Mouse (Mus musculus): Measurements from ENCODE around the gene Ccdc124. TPM values are rescaled to one million over a fixed set of nuclear protein-coding genes. Genes with fewer than 3 reads are reported as not detected.
"Not testable (repeated sequence)": the region's sequence is repeated elsewhere in the genome, so short reads cannot be mapped to it uniquely, and the experiment has no call there.

The Ccdc124 gene
- polyA plus RNA-seq, 2 experiments: 58.9 to 96.2 TPM

- no peaks in the 10 kb centered on the region for H3K4me1 ChIP-seq (ENCODE audit: control insufficient read depth, insufficient read depth, low read length)
- H3K9ac ChIP-seq (ENCODE audit: low read depth, low read length, severe bottlenecking): no peak overlapping the region
- no peaks in the 10 kb centered on the region for H3K27me3 ChIP-seq (ENCODE audit: control insufficient read depth, insufficient read depth, low read length)
- WGBS: 98% methylated on average over 2 of the region's 2 CpGs
- H3K27ac ChIP-seq (replicated peaks; ENCODE audit: low read depth, low read length): no peak overlapping the region
- H3K9me3 ChIP-seq (ENCODE audit: control insufficient read depth, low read length): no peaks in the 10 kb centered on the region
- no peak for ATAC-seq (ENCODE audit: low FRiP score, low read depth)
- no peak for DNase-seq (ENCODE audit: low spot score)
- H3K36me3 ChIP-seq (ENCODE audit: control insufficient read depth, insufficient read depth, low read length): no peaks in the 10 kb centered on the region
- no peak for TF ChIP-seq POLR2A (IDR thresholded peaks at IDR 0.05; ENCODE audit: borderline replicate concordance, extremely low read depth, insufficient read depth, insufficient read length)
- H3K4me3 ChIP-seq (replicated peaks; ENCODE audit: low read length): no peak overlapping the region
- H3K4me2 ChIP-seq (replicated peaks; ENCODE audit: low read depth, low read length, severe bottlenecking): no peak overlapping the region
Observed at GRCm38 (mm10) chr8:70827010-70827409, 46.7 kb downstream of the Ccdc124 start.

GRCm38 (mm10) chr8:70825816-70826215, 47.9 kb downstream of the Ccdc124 start:
- no peak overlapping the region for H3K4me2 ChIP-seq (replicated peaks; ENCODE audit: low read depth, low read length, severe bottlenecking)
- no peaks in the 10 kb centered on the region for H3K27me3 ChIP-seq (ENCODE audit: control insufficient read depth, insufficient read depth, low read length)
- WGBS: 78% methylated on average over 8 of the region's 8 CpGs
- no peak overlapping the region for H3K9ac ChIP-seq (ENCODE audit: low read depth, low read length, severe bottlenecking)
- no peaks in the 10 kb centered on the region for H3K9me3 ChIP-seq (ENCODE audit: control insufficient read depth, low read length)
- H3K36me3 ChIP-seq (ENCODE audit: control insufficient read depth, insufficient read depth, low read length): no peaks in the 10 kb centered on the region
- H3K4me3 ChIP-seq (replicated peaks; ENCODE audit: low read length): no peak overlapping the region
- no peak for DNase-seq (ENCODE audit: low spot score)
- no peak for TF ChIP-seq POLR2A (IDR thresholded peaks at IDR 0.05; ENCODE audit: borderline replicate concordance, extremely low read depth, insufficient read depth, insufficient read length)
- no peaks in the 10 kb centered on the region for H3K4me1 ChIP-seq (ENCODE audit: control insufficient read depth, insufficient read depth, low read length)
- ATAC-seq (ENCODE audit: low FRiP score, low read depth): no peak
- no peak overlapping the region for H3K27ac ChIP-seq (replicated peaks; ENCODE audit: low read depth, low read length)

GRCm38 (mm10) chr8:70823802-70824201, 49.9 kb downstream of the Ccdc124 start:
- no peak overlapping the region for H3K9ac ChIP-seq (ENCODE audit: low read depth, low read length, severe bottlenecking)
- H3K9me3 ChIP-seq (ENCODE audit: control insufficient read depth, low read length): no peaks in the 10 kb centered on the region
- WGBS: 86% methylated on average over 7 of the region's 7 CpGs
- H3K27ac ChIP-seq (replicated peaks; ENCODE audit: low read depth, low read length): no peak overlapping the region
- H3K36me3 ChIP-seq (ENCODE audit: control insufficient read depth, insufficient read depth, low read length): no peaks in the 10 kb centered on the region
- H3K4me2 ChIP-seq (replicated peaks; ENCODE audit: low read depth, low read length, severe bottlenecking): no peak overlapping the region
- ATAC-seq (ENCODE audit: low FRiP score, low read depth): no peak
- no peak for DNase-seq (ENCODE audit: low spot score)
- no peaks in the 10 kb centered on the region for H3K4me1 ChIP-seq (ENCODE audit: control insufficient read depth, insufficient read depth, low read length)
- TF ChIP-seq POLR2A (IDR thresholded peaks at IDR 0.05; ENCODE audit: borderline replicate concordance, extremely low read depth, insufficient read depth, insufficient read length): no peak
- H3K4me3 ChIP-seq (replicated peaks; ENCODE audit: low read length): no peak overlapping the region
- H3K27me3 ChIP-seq (ENCODE audit: control insufficient read depth, insufficient read depth, low read length): no peaks in the 10 kb centered on the region

- not testable (repeated sequence) for H3K9ac ChIP-seq (ENCODE audit: low read depth, low read length, severe bottlenecking); DNase-seq (ENCODE audit: low spot score); H3K4me2 ChIP-seq (replicated peaks; ENCODE audit: low read depth, low read length, severe bottlenecking); H3K9me3 ChIP-seq (ENCODE audit: control insufficient read depth, low read length); ATAC-seq (ENCODE audit: low FRiP score, low read depth); H3K27me3 ChIP-seq (ENCODE audit: control insufficient read depth, insufficient read depth, low read length); H3K4me3 ChIP-seq (replicated peaks; ENCODE audit: low read length); H3K4me1 ChIP-seq (ENCODE audit: control insufficient read depth, insufficient read depth, low read length); H3K36me3 ChIP-seq (ENCODE audit: control insufficient read depth, insufficient read depth, low read length); H3K27ac ChIP-seq (replicated peaks; ENCODE audit: low read depth, low read length)
- 88% methylated on average over 3 of the region's 3 CpGs for WGBS
Observed at GRCm38 (mm10) chr8:70822594-70822993, 51.1 kb downstream of the Ccdc124 start.

- Histone ChIP-seq H3K27me3 (ENCODE audit: control insufficient read depth, insufficient read depth, low read length) (0 out of 2 replicates have a peak, but pooled peaks cover 3% of the 10 kb centered on the region), H3K4me1 (ENCODE audit: control insufficient read depth, insufficient read depth, low read length) (0 out of 2 replicates have a peak, but pooled peaks cover under 1% of the 10 kb centered on the region), H3K36me3 (ENCODE audit: control insufficient read depth, insufficient read depth, low read length) (no peaks in the 10 kb centered on the region), H3K4me2 (replicated peaks; ENCODE audit: low read depth, low read length, severe bottlenecking) (no peak overlapping the region), H3K27ac (replicated peaks; ENCODE audit: low read depth, low read length) (no peak overlapping the region), H3K9ac (ENCODE audit: low read depth, low read length, severe bottlenecking) (no peak overlapping the region), H3K4me3 (replicated peaks; ENCODE audit: low read length) (no peak overlapping the region), H3K9me3 (ENCODE audit: control insufficient read depth, low read length) (0 out of 2 replicates have a peak, but pooled peaks cover 3% of the 10 kb centered on the region)
- DNase-seq (ENCODE audit: low spot score) (no peak), ATAC-seq (ENCODE audit: low FRiP score, low read depth) (0 out of 2 replicates have a peak, but pooled peaks have one; percentile 1)
- TF ChIP-seq POLR2A (IDR thresholded peaks at IDR 0.05; ENCODE audit: borderline replicate concordance, extremely low read depth, insufficient read depth, insufficient read length): no peak
- 41% methylated on average over 11 of the region's 11 CpGs for WGBS
Observed at GRCm38 (mm10) chr8:70821992-70822391, 51.7 kb downstream of the Ccdc124 start.
